Mouse (Mus musculus): Measurements from ENCODE around the gene Trp53i13. TPM values are rescaled to one million over a fixed set of nuclear protein-coding genes. Genes with fewer than 3 reads are reported as not detected.
A peak's percentile ranks its signal among the peaks of the same experiment; 100 is the strongest.

The Trp53i13 gene
- total RNA-seq, 4 experiments from 2014 or later, result 4.3 to 9.4 (median 5.6) TPM

- peak; percentile 78 to 94 for DNase-seq (ENCODE audit: low spot score in 2 of 2)
These were observed 22.9 kb downstream of the Trp53i13 start for GRCm38 (mm10) chr11:77492911-77493332.

DNA sequence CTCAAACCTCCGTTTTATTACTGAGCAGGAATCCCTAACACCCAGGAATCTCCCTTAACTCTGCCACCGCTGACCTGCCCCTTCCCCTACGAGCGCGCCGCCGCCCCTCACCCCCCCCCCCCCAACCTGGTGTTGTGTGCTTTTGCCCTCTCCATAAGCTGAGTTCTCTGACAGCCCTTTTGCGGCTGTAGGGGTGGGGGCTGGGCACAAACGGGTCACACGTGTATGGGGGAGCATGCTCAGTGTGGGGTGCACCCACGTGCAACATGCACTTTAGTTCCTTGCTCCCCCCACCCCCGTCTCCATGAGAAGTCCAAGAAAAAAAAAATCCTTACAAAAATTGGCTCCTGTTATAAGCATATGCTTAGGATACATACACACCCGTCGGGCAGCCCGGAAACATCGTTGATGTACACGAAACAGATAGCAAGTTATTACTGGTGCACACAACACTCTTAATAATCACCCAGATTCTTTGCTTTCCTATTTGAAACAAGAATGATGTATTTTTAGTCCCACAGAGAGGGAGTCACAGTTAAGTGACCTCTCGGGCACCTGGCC lies 23.4 kb downstream of the Trp53i13 start:
- DNase-seq (ENCODE audit: low spot score in 2 of 2), result peak in 1 of 2 experiments; percentile 76

- peak in 1 of 2 experiments; percentile 81 for DNase-seq (ENCODE audit: low spot score in 2 of 2)
These were observed 24.1 kb downstream of the Trp53i13 start for GRCm38 (mm10) chr11:77491502-77492291.

DNA sequence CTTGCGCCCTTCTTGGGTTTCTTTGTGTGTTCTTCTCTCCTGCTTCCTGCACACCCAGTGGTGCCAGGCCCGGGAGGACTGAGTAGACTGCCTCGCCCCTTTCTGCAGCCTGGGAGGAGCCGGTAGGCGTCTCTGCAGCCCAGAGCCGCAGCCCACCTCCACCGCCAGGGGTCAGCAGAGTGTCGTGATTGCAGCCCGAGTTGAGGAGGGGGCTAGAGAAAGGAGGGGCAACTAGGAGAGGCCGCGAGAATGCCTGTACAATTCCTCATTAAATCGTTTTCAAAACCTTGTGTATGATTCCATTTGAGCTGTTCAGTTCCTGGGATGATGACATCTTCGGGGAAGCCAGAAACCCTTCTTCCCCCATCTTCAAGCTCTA lies 24.7 kb downstream of the Trp53i13 start:
- DNase-seq (ENCODE audit: low spot score in 2 of 2), result peak; percentile 77 to 83

DNA sequence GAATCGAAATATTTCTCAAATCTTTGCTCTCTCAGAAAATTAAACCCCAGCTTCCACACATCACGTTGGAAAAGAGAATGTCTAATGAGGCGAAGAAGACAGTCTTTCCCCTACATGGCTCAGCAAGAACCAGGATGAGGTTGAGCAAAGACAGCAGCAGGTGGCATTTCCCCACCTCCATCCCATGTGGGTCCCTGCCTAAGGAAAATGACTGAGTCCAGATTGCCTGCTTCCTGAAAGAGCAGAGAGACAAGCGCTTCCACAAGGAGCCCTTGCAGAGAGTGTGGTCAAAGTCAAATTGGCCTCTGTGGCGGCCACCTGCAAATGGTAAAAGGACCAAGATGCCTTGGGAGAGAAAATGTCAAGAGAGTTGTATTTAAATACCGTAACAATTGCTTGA lies 25.3 kb downstream of the Trp53i13 start:
- DNase-seq (ENCODE audit: low spot score in 2 of 2), result no peak

GRCm38 (mm10) chr11:77489591-77490235 lies 26.1 kb downstream of the Trp53i13 start, which contains the start of gene Ankrd13b:
Ankrd13b (minus strand) TSS chr11:77489678.
- DNase-seq (ENCODE audit: low spot score in 2 of 2), result peak; percentile 72 to 78

- no peak for DNase-seq (ENCODE audit: low spot score in 2 of 2)
These were observed 26.8 kb downstream of the Trp53i13 start for GRCm38 (mm10) chr11:77488771-77489581.

DNA sequence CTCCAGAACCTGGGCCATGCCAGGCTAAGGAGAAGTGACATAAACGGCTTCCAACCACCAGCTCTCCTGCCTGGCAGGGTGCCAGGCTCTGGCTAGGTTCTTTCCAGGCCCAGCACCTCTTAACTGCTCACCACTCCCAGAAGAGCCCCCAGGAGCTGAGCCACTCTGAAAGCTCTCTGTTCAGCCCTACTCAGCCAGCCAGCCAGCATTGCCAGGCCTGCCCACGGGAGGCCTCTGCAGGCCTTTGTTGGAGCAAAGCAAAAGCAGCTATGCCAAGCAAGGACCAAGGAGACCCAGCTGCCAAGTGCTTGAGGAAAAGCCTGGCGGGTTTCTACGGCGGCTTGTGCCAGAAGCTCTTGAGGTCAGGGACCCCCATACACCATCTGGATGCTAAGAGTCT lies 29.0 kb downstream of the Trp53i13 start:
- no peak for DNase-seq (ENCODE audit: low spot score in 2 of 2)

DNA sequence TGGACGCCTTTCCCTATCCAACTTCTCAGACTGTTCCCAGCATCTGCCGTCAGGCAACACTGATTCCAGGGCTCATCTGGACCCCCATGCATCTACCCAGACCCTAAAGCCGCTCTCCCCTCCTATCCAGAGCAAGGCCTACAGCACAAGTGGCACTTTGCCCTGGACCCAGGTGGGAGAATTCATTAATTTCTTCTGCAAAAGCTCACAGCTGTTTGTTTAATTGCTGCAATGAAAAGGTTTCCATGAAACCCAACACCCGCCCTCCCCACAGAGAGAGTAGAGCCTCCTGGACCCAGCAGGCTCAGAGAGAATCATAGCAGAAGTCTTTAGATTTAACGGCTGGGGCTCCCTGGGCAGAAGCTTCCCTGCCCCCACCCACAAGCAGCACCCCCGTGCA lies 30.6 kb downstream of the Trp53i13 start:
- DNase-seq (ENCODE audit: low spot score in 2 of 2), result no peak

GRCm38 (mm10) chr11:77483510-77484255 lies 32.1 kb downstream of the Trp53i13 start:
- DNase-seq (ENCODE audit: low spot score in 2 of 2), result no peak

DNA sequence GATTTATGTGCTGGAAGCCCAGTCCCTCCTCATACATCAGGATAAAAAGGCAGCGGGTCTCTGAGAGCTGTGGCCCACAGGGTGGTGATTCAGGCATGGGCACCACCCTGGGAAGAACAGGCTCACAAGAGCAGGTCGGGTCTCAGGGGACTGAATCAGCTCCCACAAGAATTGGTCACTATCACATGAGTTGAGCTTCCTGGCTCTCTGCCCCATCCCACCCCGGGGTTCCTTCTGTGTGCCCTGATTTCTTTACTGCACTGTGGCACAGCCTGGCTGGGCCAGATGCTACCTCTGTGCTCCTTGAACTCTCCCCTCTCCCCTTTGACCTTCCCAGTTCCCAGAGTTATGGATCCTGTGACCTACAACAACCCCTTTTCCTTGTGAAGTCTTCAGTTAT lies 32.7 kb downstream of the Trp53i13 start:
- DNase-seq (ENCODE audit: low spot score in 2 of 2), result no peak

GRCm38 (mm10) chr11:77476895-77477294 lies 38.9 kb downstream of the Trp53i13 start:
- DNase-seq (ENCODE audit: low spot score in 2 of 2), result no peak

- no peak for DNase-seq (ENCODE audit: low spot score in 2 of 2)
These were observed 39.6 kb downstream of the Trp53i13 start for GRCm38 (mm10) chr11:77476216-77476615.

DNA sequence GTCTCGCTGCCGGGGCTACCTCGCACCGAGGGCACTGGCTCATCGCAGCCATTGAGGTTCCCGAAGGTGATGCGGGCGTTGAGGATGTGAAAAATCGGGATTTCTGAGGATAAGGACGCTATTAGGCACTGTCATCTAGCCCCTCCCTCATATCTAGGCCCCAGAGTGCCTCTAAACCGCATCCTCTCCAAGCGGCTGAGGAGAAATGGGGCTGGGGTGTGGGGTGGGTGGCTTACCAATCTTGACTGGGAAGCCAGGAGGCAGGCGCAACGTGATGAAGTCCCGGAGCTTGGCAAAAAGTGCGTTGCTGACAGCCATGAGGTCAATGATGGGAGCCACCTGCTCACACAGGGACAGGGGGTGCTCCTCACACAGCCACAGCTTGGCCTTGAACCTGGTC lies 43.0 kb downstream of the Trp53i13 start:
- DNase-seq (ENCODE audit: low spot score in 2 of 2), result no peak

- DNase-seq (ENCODE audit: low spot score in 2 of 2), result no peak
These were observed 44.4 kb downstream of the Trp53i13 start for GRCm38 (mm10) chr11:77471407-77471806.

DNA sequence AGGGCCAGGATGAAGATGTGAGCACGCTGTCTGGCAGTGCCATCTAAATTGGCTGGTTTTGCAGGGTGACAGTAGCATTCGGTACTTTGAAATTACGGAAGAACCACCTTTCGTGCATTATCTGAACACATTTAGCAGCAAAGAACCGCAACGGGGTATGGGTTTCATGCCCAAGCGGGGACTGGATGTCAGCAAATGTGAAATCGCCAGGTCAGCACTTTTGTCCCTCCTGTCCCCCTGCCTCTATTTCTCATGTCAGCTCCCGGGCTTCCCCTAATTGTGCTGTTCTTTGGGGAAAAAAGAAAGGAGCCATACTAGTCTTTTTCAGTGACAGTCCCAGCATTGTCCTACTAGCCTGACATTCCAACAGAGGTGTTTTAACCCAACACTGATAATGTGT lies 47.4 kb downstream of the Trp53i13 start:
- DNase-seq (ENCODE audit: low spot score in 2 of 2), result no peak

- no peak for DNase-seq (ENCODE audit: low spot score in 2 of 2)
These were observed 48.0 kb downstream of the Trp53i13 start for GRCm38 (mm10) chr11:77467784-77468183.

DNA sequence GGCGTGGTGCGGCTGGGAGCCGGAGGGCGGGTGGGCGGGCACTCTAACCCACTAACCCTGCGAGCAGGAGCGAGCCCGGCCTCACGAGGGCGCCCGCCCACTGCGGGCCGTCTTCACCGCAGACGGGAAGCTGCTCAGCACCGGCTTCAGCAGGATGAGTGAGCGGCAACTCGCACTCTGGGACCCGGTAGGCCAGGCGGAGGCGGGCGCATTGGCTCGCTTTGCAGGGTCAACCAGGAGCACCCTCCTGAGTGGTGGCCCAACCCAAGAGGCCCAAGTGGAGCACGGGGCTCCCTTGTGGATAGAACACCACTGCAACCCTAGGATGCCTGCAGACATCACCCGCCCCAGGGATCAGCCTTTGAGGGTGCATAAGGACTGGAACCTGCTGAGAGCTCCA lies 48.6 kb downstream of the Trp53i13 start:
- DNase-seq (ENCODE audit: low spot score in 2 of 2), result no peak

DNA sequence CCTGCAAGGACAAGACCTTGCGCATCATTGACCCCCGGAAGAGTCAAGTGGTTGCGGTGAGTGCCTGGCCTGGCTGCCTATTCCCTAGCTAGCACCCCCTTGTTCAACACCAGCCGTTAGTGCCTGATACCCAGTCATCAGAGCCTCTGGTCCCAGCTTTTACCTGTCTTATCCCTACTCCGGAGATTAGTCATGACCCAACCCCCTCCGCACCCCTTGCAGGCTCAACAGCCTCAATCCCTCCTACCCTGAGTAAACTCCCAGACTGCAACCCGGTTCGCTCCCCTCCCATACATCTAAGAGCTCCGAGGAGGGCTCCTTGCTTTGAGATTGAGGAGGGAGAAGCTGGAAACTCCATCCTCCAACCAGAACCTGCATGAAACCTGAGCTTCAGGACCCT lies 49.2 kb downstream of the Trp53i13 start:
- no peak for DNase-seq (ENCODE audit: low spot score in 2 of 2)

DNA sequence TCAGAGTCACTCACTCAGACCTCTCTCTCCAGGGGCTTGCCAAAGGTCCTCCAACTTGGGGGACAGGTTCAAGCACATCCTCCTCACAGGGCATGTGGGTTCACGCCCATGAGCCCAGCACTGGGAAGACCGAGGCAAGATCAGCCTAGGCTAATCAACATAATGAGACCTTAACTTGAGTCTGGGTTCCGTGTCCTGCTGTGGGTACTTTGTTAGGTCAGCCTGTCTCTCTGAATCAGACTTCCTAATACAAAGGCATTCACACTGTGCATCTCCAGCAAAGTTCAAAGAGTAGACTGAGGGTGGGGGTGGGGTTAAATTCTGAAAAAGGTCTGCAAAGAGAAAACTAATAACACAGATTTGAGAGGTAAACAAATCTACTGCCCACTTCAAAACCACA lies 50.7 kb downstream of the Trp53i13 start:
- no peak for DNase-seq (ENCODE audit: low spot score in 2 of 2)

GRCm38 (mm10) chr11:77464684-77465083 lies 51.1 kb downstream of the Trp53i13 start:
- no peak for DNase-seq (ENCODE audit: low spot score in 2 of 2)

Data from left cerebral cortex, adult 8-10 months (tissue).